Mouse (Mus musculus) thymus, postnatal 25 days (tissue): Measurements from ENCODE around the gene Msgn1.

Source experiments
- DNase-seq: peaks from one replicate; pipeline ENCODE4 v3.0.0; 2022

Msgn1 gene

GRCm38 (mm10) chr12:11198026-11198425, 10.7 kb downstream of the Msgn1 start:
- DNase-seq = no peak

GRCm38 (mm10) chr12:11196830-11197229, 11.9 kb downstream of the Msgn1 start:
- DNase-seq = no peak

- DNase-seq = peak; percentile 85
Observed at GRCm38 (mm10) chr12:11196142-11196597, 12.6 kb downstream of the Msgn1 start.

DNA sequence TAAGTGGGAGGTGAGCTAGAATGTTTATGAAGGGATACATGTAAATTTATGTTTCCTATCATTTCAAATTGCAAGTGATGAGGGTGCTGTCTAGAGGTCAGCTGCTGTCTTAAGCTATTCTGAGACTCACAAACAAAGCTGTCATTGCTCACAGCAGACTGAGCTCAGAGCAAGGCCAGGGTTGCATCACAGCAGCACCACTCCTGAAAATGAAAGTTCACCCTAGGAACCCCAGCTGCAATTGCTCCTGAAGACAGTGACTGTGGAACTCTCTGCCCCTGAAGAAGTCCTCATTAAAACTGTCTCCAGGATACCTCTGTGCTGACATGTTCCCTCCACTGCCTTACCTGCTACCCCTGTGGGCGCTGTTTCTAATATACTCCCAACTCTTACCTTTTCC, 13.7 kb downstream of the Msgn1 start:
- no peak for DNase-seq

GRCm38 (mm10) chr12:11178486-11179154, 30.2 kb downstream of the Msgn1 start:
- peak; percentile 78 for DNase-seq

GRCm38 (mm10) chr12:11177408-11178394, 31.1 kb downstream of the Msgn1 start:
- no peak for DNase-seq

DNA sequence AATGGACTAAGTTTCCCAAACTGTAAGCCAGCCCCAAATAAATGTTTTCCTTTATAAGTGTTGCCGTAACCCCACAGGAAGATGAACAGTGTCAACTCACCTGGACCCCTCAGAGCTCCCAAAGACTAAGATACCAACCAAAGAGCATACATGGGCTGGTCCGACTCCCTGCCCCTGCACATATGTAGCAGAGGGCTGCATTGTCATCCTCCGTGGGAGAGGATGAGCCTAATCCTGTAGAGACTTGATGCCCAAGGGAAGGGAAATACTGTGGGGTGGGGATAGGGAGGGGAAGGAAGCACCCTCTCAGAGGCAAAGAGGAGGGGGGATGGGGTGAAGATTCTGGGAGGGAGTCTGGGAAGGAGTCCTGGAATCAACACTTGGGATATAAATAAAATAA, 50.1 kb downstream of the Msgn1 start:
- DNase-seq = no peak
